Mouse (Mus musculus) midbrain, embryonic 13.5 days (tissue): ENCODE results near the gene E2f2. TPM values are rescaled to one million over a fixed set of nuclear protein-coding genes. Genes with fewer than 3 reads are reported as not detected.

Source experiments
- ATAC-seq: fragments of 200-750 bp; cut with Nextera tagmentation; 2 replicates; pipeline ENCODE4 v1.8.0; 2017; ENCODE audit warnings: mild to moderate bottlenecking, moderate TSS enrichment, moderate library complexity
- H3K27ac ChIP-seq: fragments of 300-500 bp; sonication (generic); 2 replicates; pipeline ENCODE4 v1.5.1; 2015; ENCODE audit warnings: inconsistent platforms, mild to moderate bottlenecking, moderate library complexity
- H3K27me3 ChIP-seq: fragments of 300-500 bp; sonication (generic); 2 replicates; pipeline ENCODE4 v1.6.1; 2015; ENCODE audit warnings: mild to moderate bottlenecking, inconsistent platforms
- H3K36me3 ChIP-seq: fragments of 300-500 bp; sonication (generic); 2 replicates; pipeline ENCODE4 v1.6.1; 2015; ENCODE audit warnings: mild to moderate bottlenecking, inconsistent platforms
- H3K4me1 ChIP-seq: fragments of 300-500 bp; sonication (generic); replicated peaks from 2 replicates; pipeline ENCODE4 v1.6.1; 2015; ENCODE audit warnings: inconsistent platforms
- H3K4me2 ChIP-seq: fragments of 300-500 bp; sonication (generic); replicated peaks from 2 replicates; pipeline ENCODE4 v1.6.1; 2015; ENCODE audit warnings: moderate library complexity, mild to moderate bottlenecking, inconsistent platforms
- H3K4me3 ChIP-seq: fragments of 300-500 bp; sonication (generic); replicated peaks from 2 replicates; pipeline ENCODE4 v1.5.1; 2015; ENCODE audit warnings: mild to moderate bottlenecking, inconsistent platforms
- H3K9ac ChIP-seq: fragments of 300-500 bp; sonication (generic); replicated peaks from 2 replicates; pipeline ENCODE4 v1.6.1; 2015; ENCODE audit warnings: mild to moderate bottlenecking, inconsistent platforms
- H3K9me3 ChIP-seq: fragments of 300-500 bp; sonication (generic); 2 replicates; pipeline ENCODE4 v1.6.1; 2016; ENCODE audit warnings: mild to moderate bottlenecking, inconsistent platforms
- WGBS: fragments of 180-500 bp; shearing (Covaris S2); methylation state at CpG from one replicate; pipeline ENCODE4 v1.1.7; 2015; 5-methylcytosine and 5-hydroxymethylcytosine counted together
- polyA plus RNA-seq: library from polyadenylated mRNA; unstranded; fragments of >200 nt; fragmentation: Nextera tagmentation; extraction: Ambion mirVana; gene quantifications from 2 replicates; pipeline ENCODE4 v1.2.1, GENCODE M21; 2015

E2f2 gene
- polyA plus RNA-seq = 3.8 and 4.0 TPM in 2 replicates

DNA sequence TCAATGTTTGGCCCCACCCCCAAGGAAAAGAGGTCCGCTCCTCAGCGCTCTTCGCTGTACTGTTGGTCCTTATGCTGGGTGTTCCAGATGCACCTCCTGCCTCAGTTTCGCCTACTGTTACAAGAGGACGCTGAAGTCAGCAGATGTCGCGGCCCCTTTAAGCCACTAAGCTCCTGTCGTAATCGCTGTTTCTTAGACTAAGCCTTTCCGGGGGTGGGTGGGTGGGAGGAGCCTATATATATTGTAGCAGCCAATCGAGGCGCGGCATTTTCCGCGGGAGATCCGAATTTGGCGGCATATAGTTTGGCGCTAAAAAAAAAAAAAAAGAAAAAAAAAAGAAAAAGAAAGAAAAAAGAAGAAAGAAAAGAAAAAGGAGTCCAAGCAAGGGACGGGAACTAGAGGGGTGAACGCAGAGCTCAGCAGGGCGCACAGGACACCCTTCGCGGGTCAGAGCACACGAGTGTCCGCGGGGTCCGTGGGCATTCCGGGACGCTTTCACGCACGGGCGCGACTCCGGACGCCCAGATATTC is at the start of gene E2f2:
TSS of gene E2f2 (plus strand) at position 384 of the 531 bp plus-strand sequence.
- H3K4me3 ChIP-seq = peak within 1 kb of the TSS; percentile 71
- H3K27ac ChIP-seq = no peak within 1 kb of the TSS
- WGBS = under 1% methylated on average over 35 of the region's 35 CpGs
- peaks cover 44% of the 10 kb centered on the region for H3K4me1 ChIP-seq
- no peaks in the 10 kb centered on the region for H3K9me3 ChIP-seq
- no peaks in the 10 kb centered on the region for H3K36me3 ChIP-seq
- H3K27me3 ChIP-seq = peaks cover 5% of the 10 kb centered on the region; the same call in 1 of the 2 replicates
- peak within 1 kb of the TSS; percentile 100 for H3K4me2 ChIP-seq
- peak; percentile 66 for ATAC-seq
- peak within 1 kb of the TSS; percentile 74 for H3K9ac ChIP-seq

GRCm38 (mm10) chr4:136123111-136123791 is 48.9 kb upstream of the E2f2 start:
- no peak overlapping the region for H3K4me2 ChIP-seq
- H3K4me3 ChIP-seq = no peak overlapping the region
- no peaks in the 10 kb centered on the region for H3K27me3 ChIP-seq
- no peak for ATAC-seq
- H3K9me3 ChIP-seq = no peaks in the 10 kb centered on the region
- no peak overlapping the region for H3K9ac ChIP-seq
- no peaks in the 10 kb centered on the region for H3K36me3 ChIP-seq
- H3K4me1 ChIP-seq = no peaks in the 10 kb centered on the region
- no peak overlapping the region for H3K27ac ChIP-seq
- WGBS = 80% methylated on average over 8 of the region's 8 CpGs

- Histone ChIP-seq H3K9ac (no peak overlapping the region), H3K27ac (no peak overlapping the region), H3K4me1 (no peaks in the 10 kb centered on the region), H3K9me3 (no peaks in the 10 kb centered on the region), H3K27me3 (no peaks in the 10 kb centered on the region), H3K4me2 (no peak overlapping the region), H3K4me3 (no peak overlapping the region), H3K36me3 (no peaks in the 10 kb centered on the region)
- WGBS = 93% methylated on average over 3 of the region's 3 CpGs
- ATAC-seq = no peak
These were observed 48.4 kb upstream of the E2f2 start for GRCm38 (mm10) chr4:136123792-136124161.

DNA sequence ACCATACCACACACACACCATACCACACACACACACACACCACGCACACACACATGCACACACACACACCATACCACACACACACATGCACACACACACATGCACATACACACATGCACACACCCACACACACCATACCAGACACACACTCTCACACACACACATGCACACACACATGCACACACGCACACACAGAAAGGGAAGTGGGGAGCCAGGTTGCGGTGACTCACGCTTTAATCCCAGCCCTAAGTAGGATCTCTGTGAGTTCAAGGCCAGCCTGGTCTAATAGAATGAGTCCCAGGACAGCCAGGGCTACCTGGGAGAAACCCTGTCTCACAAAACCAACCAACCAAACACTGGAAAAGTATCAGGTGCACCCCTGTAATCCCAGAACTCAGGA is 47.6 kb upstream of the E2f2 start:
- Histone ChIP-seq H3K9me3 (0 out of 2 replicates have a peak, but pooled peaks cover 5% of the 10 kb centered on the region), H3K27me3 (no peaks in the 10 kb centered on the region), H3K27ac (no peak overlapping the region), H3K9ac (no peak overlapping the region), H3K4me1 (no peaks in the 10 kb centered on the region), H3K36me3 (no peaks in the 10 kb centered on the region), H3K4me3 (no peak overlapping the region), H3K4me2 (no peak overlapping the region)
- WGBS = 95% methylated on average over 4 of the region's 4 CpGs
- ATAC-seq = no peak

- no peak for ATAC-seq
- H3K4me2 ChIP-seq = no peak overlapping the region
- no peaks in the 10 kb centered on the region for H3K4me1 ChIP-seq
- H3K4me3 ChIP-seq = no peak overlapping the region
- H3K9me3 ChIP-seq = 0 out of 2 replicates have a peak, but pooled peaks cover 5% of the 10 kb centered on the region
- 91% methylated on average over 11 of the region's 11 CpGs for WGBS
- H3K27ac ChIP-seq = no peak overlapping the region
- H3K27me3 ChIP-seq = no peaks in the 10 kb centered on the region
- H3K9ac ChIP-seq = no peak overlapping the region
- H3K36me3 ChIP-seq = no peaks in the 10 kb centered on the region
These were observed 46.7 kb upstream of the E2f2 start for GRCm38 (mm10) chr4:136125458-136125857.

DNA sequence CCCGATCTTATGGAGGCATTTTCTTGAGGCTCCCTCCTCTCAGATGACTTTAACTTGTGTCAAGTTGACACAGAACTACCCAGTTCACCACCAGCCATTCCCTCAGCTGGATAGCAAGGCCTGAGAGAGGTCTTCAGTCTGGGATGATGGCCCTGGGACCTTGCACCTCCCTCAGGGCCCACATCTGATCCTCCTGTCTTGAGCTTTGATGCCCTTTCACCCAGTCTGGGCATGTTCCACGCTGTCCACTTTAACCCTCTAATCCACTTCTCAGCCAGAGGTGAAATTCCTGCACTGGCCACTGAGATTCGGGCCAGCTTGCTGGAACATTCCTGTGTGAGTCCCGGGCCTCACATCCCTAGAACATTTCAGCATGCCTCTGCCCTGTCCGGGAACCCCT is 46.2 kb upstream of the E2f2 start:
- Histone ChIP-seq H3K9ac (no peak overlapping the region), H3K27ac (no peak overlapping the region), H3K4me3 (no peak overlapping the region), H3K4me1 (no peaks in the 10 kb centered on the region), H3K9me3 (0 out of 2 replicates have a peak, but pooled peaks cover 5% of the 10 kb centered on the region), H3K27me3 (no peaks in the 10 kb centered on the region), H3K4me2 (no peak overlapping the region), H3K36me3 (no peaks in the 10 kb centered on the region)
- 72% methylated on average over 5 of the region's 5 CpGs for WGBS
- ATAC-seq = no peak

GRCm38 (mm10) chr4:136127670-136128069 is 44.5 kb upstream of the E2f2 start:
- WGBS = 71% methylated on average over 13 of the region's 13 CpGs
- H3K9me3 ChIP-seq = 0 out of 2 replicates have a peak, but pooled peaks cover 5% of the 10 kb centered on the region
- no peak for ATAC-seq

GRCm38 (mm10) chr4:136129842-136130241 is 42.4 kb upstream of the E2f2 start:
- H3K4me2 ChIP-seq = no peak overlapping the region
- H3K4me1 ChIP-seq = peaks cover 22% of the 10 kb centered on the region
- no peaks in the 10 kb centered on the region for H3K27me3 ChIP-seq
- H3K4me3 ChIP-seq = no peak overlapping the region
- H3K9ac ChIP-seq = no peak overlapping the region
- ATAC-seq = no peak
- no peaks in the 10 kb centered on the region for H3K36me3 ChIP-seq
- WGBS = 89% methylated on average over 1 of the region's 1 CpGs
- no peak overlapping the region for H3K27ac ChIP-seq
- 0 out of 2 replicates have a peak, but pooled peaks cover 5% of the 10 kb centered on the region for H3K9me3 ChIP-seq

More at GRCm38 (mm10) chr4:136127670-136128069, 44.5 kb upstream of the E2f2 start:
- Histone ChIP-seq H3K4me1 (peaks cover under 1% of the 10 kb centered on the region; the same call in 1 of the 2 replicates), H3K9ac (no peak overlapping the region), H3K27me3 (no peaks in the 10 kb centered on the region), H3K4me3 (no peak overlapping the region), H3K4me2 (no peak overlapping the region), H3K27ac (no peak overlapping the region), H3K36me3 (no peaks in the 10 kb centered on the region)

- Histone ChIP-seq H3K4me1 (peaks cover 43% of the 10 kb centered on the region), H3K9me3 (0 out of 2 replicates have a peak, but pooled peaks cover 5% of the 10 kb centered on the region), H3K9ac (peak overlapping the region; percentile 71), H3K4me3 (peak overlapping the region; percentile 38), H3K4me2 (peak overlapping the region; percentile 66), H3K27me3 (no peaks in the 10 kb centered on the region), H3K36me3 (no peaks in the 10 kb centered on the region), H3K27ac (peak overlapping the region; percentile 97)
- no peak for ATAC-seq
- 4% methylated on average over 9 of the region's 9 CpGs for WGBS
These were observed 38.4 kb upstream of the E2f2 start for GRCm38 (mm10) chr4:136133801-136134200.

DNA sequence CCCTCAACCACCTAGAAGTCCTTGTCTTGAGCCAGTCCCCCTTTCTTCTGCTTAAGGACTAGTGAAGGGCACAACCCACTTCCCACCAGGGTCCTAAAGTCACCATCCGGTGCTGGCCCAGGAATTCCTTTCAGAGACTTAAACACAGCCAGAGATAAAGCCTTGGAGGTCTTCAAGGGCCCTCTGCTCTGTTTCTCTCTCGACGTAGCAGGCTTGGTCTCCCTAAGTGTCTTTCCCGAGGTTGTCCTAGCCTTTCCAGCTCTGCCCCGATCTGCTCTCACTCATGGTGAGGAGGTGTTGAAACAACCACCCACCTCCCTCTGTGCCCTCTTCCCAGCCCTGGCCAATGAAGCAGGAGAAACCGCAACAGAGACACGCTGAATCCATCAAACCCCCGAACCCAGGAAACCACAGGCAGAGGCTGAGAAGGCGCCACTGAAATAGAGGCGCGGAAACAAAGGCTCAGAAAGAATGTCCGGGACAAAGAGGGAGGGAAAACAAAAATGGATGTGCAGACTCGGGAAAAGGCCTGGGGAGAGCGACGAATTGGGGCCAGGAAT is 37.7 kb upstream of the E2f2 start:
- Histone ChIP-seq H3K9me3 (0 out of 2 replicates have a peak, but pooled peaks cover under 1% of the 10 kb centered on the region), H3K36me3 (no peaks in the 10 kb centered on the region), H3K9ac (peak overlapping the region; percentile 71), H3K27me3 (no peaks in the 10 kb centered on the region), H3K4me3 (peak overlapping the region; percentile 38), H3K4me1 (peaks cover 47% of the 10 kb centered on the region), H3K27ac (peak overlapping the region; percentile 97), H3K4me2 (peak overlapping the region; percentile 66)
- peak; percentile 61 for ATAC-seq
- WGBS = under 1% methylated on average over 15 of the region's 15 CpGs

DNA sequence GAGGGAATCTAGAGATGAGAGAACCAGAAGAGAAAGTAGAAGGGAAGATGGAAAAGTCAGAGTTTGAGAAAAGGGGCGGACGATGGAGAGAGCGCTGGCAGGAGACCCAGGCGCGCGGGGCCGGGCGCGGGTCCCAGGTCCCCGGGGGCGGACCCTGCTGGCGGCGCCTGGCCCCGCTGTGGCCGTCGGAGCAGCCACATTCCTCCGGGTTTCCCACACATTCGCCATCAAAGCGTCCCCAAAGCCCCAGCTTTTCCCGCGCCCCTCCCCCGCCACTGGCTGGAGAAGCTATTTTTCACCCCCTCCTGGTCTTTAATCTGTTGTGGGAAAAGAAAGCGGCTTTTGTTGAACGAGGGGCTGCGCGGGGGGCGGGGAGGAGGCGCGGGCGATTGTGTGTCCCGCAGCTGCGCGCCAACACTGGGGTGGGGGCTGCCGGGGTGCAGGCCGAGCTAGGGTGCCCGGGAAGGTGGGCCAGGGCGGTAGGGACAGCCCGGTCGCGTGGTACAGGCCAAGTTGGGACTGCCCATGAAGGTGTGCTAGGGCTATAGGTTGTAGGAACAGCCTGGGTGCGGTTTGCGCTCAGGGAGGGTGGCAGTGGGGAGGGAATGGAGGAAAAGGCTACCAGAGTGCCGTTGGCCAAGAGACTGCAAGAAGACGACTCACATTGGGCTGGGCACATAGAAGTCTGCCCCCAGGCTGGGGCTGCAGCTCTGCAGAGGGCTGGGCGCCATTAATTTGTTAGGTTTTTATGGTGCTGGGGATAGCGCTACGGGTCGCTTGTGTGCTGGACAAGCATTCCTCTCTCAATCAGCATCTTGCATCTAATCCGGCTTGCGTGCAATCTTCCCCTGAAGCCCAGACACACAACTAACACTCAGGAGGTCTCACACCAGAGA is 37.0 kb upstream of the E2f2 start:
- peak overlapping the region; percentile 97 for H3K27ac ChIP-seq
- peak; percentile 85 for ATAC-seq
- no peaks in the 10 kb centered on the region for H3K9me3 ChIP-seq
- H3K4me3 ChIP-seq = peak overlapping the region; percentile 38
- H3K4me2 ChIP-seq = peak overlapping the region; percentile 66
- peaks cover 55% of the 10 kb centered on the region for H3K4me1 ChIP-seq
- no peaks in the 10 kb centered on the region for H3K36me3 ChIP-seq
- peak overlapping the region; percentile 71 for H3K9ac ChIP-seq
- WGBS = under 1% methylated on average over 50 of the region's 50 CpGs
- H3K27me3 ChIP-seq = no peaks in the 10 kb centered on the region
